Mouse (Mus musculus) liver, adult (tissue): Measurements from ENCODE around the gene Ccdc124.

Experiments
- GATA4 ChIP-seq: IDR thresholded peaks from 2 replicates; pipeline ENCODE4 v1.6.1; 2014; ENCODE audit warnings: mild to moderate bottlenecking, low read length; ENCODE audit not compliant: insufficient replicate concordance

Gene Ccdc124

DNA sequence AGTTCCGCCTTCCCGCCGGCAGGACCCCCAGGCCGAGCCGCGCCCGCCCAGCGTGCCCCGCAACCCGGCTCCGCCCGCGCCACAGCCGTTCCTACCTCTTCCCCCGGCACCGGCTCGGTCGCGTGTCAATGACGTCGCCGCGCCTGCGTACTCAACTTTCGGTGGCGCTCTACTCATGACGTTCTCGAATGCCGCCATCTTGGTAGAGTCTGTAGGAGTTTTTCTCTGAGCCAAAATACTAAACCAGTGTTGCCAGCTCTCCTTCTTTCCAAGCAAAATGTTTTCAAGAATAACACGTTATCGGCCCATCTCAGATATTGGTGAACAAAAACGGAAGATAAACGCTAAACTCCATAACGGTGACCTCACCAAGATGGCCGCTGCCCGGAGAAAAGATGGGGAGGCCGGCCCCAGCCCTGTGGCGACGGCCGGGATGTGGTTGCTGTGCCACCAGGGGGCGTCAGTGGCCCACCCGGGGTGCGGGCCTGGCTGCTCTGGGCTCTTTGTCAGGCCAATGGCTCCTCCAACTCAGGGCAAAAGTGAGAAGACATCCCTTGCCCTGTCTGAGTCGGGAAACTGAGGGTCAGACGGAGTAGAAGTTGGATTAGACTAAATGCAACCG, at the start of gene Ccdc124:
TSS of gene Ccdc124 (minus strand) at position 572 of the 622 bp plus-strand sequence.
- TF ChIP-seq GATA4: no peak; the same call in 1 of the 2 replicates

DNA sequence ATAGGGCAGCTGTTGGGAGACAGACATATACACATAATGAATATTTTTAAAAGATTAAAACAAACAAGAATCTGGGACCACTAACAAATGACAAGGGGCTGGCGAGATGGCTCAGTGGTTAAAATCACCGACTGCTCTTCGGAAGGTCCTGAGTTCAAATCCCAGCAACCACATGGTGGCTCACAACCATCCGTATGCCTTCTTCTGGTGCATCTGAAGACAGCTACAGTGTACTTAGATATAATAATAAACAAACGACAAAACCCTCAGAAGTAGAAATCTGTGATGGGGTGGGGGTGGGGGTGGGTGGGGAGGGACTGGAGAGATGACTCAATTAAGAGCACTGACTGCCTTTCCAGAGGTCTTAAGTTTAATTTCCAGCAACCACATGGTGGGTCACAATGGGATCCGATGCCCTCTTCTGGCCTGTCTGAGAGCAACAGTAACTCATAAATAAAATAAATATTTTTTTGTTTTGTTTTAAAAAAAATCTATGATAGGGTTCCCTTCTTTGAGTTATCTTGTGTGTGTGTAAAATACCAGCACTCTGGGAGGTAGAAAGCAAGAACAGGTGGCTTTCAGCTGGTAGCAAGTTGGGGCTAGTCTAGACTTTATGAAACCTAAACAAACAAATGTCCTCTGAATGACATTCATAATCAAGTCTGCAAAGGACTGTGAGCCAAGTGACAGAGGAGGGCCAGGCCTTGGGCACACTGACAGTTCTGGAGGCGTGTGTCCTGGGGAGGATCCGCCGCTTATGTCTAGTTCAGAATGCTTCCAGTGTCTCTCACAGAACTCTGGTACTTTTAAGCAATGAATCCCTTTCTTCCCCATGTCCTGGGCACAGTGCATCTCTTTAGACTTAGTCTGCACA, 46.6 kb upstream of the Ccdc124 start:
- no peak for TF ChIP-seq GATA4

- TF ChIP-seq GATA4: no peak
These were observed 41.0 kb upstream of the Ccdc124 start for GRCm38 (mm10) chr8:70914704-70915103.

- no peak for TF ChIP-seq GATA4
These were observed 39.8 kb upstream of the Ccdc124 start for GRCm38 (mm10) chr8:70913523-70913922.

- no peak for TF ChIP-seq GATA4
These were observed 39.2 kb upstream of the Ccdc124 start for GRCm38 (mm10) chr8:70912955-70913354.

DNA sequence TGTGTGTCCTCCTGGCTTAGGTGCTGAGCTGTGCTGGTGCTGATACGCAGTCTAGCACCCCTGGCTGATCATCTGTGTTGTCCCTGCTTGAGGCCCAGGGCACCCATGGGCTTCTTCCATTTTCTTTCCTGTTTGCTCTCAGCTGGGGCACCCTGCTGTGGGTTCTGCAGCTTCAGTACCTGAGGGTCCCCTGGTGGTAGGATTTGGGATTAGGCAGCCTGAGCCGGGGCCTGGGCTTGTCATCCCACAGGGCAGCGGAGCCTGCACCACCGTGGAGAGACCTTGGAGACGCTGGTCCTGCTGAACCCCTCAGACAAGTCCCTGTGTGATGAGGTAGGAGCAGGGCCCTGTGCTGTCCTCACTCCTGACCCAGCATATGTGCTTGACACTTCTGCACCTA, 37.9 kb upstream of the Ccdc124 start:
- TF ChIP-seq GATA4: no peak

DNA sequence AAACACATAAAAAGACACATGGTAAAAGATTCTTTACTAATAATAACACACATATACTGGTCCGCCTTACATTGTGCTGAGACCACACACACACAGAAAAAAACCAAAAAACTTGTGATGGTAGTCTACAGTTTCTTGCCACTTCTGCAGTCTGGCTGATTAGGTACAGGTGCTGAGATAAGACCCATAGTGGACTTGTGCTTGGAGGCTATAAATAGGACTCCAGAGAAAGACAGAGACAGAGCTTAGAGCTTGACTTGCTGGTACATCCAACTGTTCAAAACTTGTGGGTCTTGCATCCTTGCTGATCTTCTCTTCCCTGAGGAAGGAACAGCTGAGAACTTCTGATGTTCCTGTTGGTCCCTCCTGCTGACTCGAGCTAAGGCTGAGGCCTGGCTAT, 33.8 kb upstream of the Ccdc124 start:
- TF ChIP-seq GATA4: no peak

GRCm38 (mm10) chr8:70905831-70906736, 32.3 kb upstream of the Ccdc124 start, which contains the start of gene Map1s:
Gene Map1s (plus strand): TSS chr8:70905932.
- no peak for TF ChIP-seq GATA4

DNA sequence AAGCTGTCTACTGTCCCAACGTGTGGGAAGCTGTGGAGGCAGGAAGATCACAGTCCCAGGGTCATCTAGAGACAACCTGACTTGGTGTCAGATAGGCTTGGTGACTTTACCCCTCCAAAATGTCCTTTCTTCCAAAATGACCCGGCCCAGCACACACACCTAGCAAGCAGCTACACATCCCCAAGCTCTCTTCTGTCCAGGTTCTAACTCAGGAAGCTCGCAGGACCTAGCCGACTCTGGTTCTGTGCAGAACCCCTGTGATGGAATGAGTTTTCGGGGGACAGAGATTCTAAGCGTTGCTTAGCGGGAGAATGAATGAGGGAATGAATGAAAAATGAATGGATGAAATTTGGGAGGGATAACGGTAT, 31.7 kb upstream of the Ccdc124 start:
- TF ChIP-seq GATA4: no peak

GRCm38 (mm10) chr8:70904532-70904931, 30.8 kb upstream of the Ccdc124 start:
- peak; percentile 36; the same call in 1 of the 2 replicates for TF ChIP-seq GATA4

GRCm38 (mm10) chr8:70903582-70903981, 29.8 kb upstream of the Ccdc124 start:
- TF ChIP-seq GATA4: no peak

DNA sequence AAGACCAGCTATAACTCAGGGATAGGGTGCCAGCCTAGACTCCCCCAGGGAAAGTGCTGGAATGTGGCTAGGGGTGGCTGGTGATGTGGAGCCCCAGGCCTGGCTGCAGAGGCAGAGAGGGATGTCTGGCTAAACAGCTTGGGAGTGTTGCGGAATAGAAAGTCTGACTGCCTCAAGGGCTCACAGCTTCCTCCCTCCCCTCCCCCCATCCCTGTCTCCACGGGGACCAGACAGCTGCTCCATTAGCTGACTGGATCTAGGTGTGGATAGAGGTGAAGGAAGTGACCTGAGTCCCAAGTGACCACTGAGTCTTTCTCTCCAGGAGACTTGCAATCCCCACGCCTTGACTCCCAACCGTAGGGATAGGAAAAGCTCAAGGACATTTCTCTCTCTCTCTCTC, 29.4 kb upstream of the Ccdc124 start:
- TF ChIP-seq GATA4: no peak

DNA sequence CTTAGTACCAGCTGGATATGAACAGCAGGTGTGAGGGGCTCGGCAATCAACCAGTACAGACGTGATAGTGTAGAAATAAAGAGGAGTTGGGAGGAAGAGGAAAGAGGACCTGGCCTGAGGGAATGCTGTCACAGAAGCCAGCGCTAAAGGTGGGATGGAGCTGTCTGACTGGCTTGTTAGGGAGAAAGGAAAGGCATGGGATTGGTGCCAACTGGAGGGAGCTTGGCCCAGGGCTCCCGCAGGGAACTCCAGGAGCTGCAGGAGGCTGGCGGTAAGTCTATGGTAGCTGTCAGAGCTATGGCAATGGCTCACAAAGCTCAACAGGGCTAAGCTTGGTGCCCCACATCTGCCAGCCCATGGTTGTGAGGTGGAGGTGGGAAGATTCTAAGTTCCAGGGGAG, 28.5 kb upstream of the Ccdc124 start:
- TF ChIP-seq GATA4: no peak

GRCm38 (mm10) chr8:70900872-70901387, 27.2 kb upstream of the Ccdc124 start:
- TF ChIP-seq GATA4: no peak

GRCm38 (mm10) chr8:70899226-70899625, 25.5 kb upstream of the Ccdc124 start:
- no peak for TF ChIP-seq GATA4
